Mouse (Mus musculus) limb, embryonic 14.5 days (tissue): ENCODE data around the gene Atxn1. TPM values are rescaled to one million over a fixed set of nuclear protein-coding genes. Genes with fewer than 3 reads are reported as not detected.

ENCODE experiments used
- ATAC-seq: fragments of 200-750 bp; cut with Nextera tagmentation; 2 replicates; pipeline ENCODE4 v1.8.0; 2017; ENCODE audit warnings: low read depth, moderate number of reproducible peaks, moderate TSS enrichment; ENCODE audit not compliant: low FRiP score
- DNase-seq: peaks from one replicate; pipeline ENCODE4 v3.0.0-alpha.2; 2015; ENCODE audit warnings: low spot score
- H3K27ac ChIP-seq: fragments of 300-500 bp; sonication (generic); replicated peaks from 2 replicates; pipeline ENCODE4 v1.5.1; 2014; ENCODE audit warnings: low read depth, mild to moderate bottlenecking, low read length, moderate library complexity, mixed read lengths
- H3K27me3 ChIP-seq: fragments of 300-500 bp; sonication (generic); 2 replicates; pipeline ENCODE4 v1.6.1; 2014; ENCODE audit warnings: low read length, mixed read lengths; ENCODE audit not compliant: control insufficient read depth, insufficient read depth
- H3K36me3 ChIP-seq: fragments of 300-500 bp; sonication (generic); 2 replicates; pipeline ENCODE4 v1.6.1; 2014; ENCODE audit warnings: mild to moderate bottlenecking, low read length, moderate library complexity, mixed read lengths; ENCODE audit not compliant: control insufficient read depth, insufficient read depth
- H3K4me1 ChIP-seq: fragments of 300-500 bp; sonication (generic); 2 replicates; pipeline ENCODE4 v1.6.1; 2014; ENCODE audit warnings: antibody characterized with exemption, low read length, mixed read lengths; ENCODE audit not compliant: control insufficient read depth, insufficient read depth
- H3K4me2 ChIP-seq: fragments of 300-500 bp; sonication (generic); replicated peaks from 2 replicates; pipeline ENCODE4 v1.6.1; 2014; ENCODE audit warnings: low read depth, mild to moderate bottlenecking, low read length, moderate library complexity; ENCODE audit not compliant: severe bottlenecking
- H3K4me3 ChIP-seq: fragments of 300-500 bp; sonication (generic); replicated peaks from 2 replicates; pipeline ENCODE4 v1.5.1; 2014; ENCODE audit warnings: low read length
- H3K9ac ChIP-seq: fragments of 300-500 bp; sonication (generic); 2 replicates; pipeline ENCODE4 v1.6.1; 2014; ENCODE audit warnings: mild to moderate bottlenecking, low read depth, low read length, moderate library complexity; ENCODE audit not compliant: severe bottlenecking
- H3K9me3 ChIP-seq: fragments of 300-500 bp; sonication (generic); 2 replicates; pipeline ENCODE4 v1.6.1; 2016; ENCODE audit warnings: low read length; ENCODE audit not compliant: control insufficient read depth
- POLR2A ChIP-seq: fragments of 200-500 bp; IDR thresholded peaks from 2 replicates; pipeline ENCODE4 v1.8.0; 2012; ENCODE audit warnings: inconsistent platforms, mild to moderate bottlenecking, moderate library complexity, borderline replicate concordance; ENCODE audit not compliant: insufficient read depth, insufficient read length; ENCODE audit errors: extremely low read depth
- WGBS: fragments of 180-500 bp; shearing (Covaris S2); extraction: QIAGEN DNeasy Blood & Tissue Kit; methylation state at CpG from one replicate; pipeline ENCODE4 v1.1.7; 2014; 5-methylcytosine and 5-hydroxymethylcytosine counted together
- polyA plus RNA-seq, 2 experiments: library from polyadenylated mRNA; depleted of rRNA in 1 of 2; stranded (reverse) in 1 of 2; unstranded in 1 of 2; fragments of >200 nt; fragmentation: Nextera tagmentation in 1 of 2; extraction: Ambion mirVana in 1 of 2; gene quantifications; 2 replicates each; pipeline versions ENCODE4 v1.2.1 to v1.2.3; 2012 to 2014

Gene Atxn1
- polyA plus RNA-seq, 2 experiments, result 3.3 to 5.3 TPM

GRCm38 (mm10) chr13:45872966-45873365 is 91.8 kb downstream of the Atxn1 start:
- no peaks in the 10 kb centered on the region for H3K9me3 ChIP-seq
- H3K9ac ChIP-seq, result no peak overlapping the region
- H3K4me3 ChIP-seq, result no peak overlapping the region
- no peak for DNase-seq
- H3K36me3 ChIP-seq, result 0 out of 2 replicates have a peak, but pooled peaks cover 5% of the 10 kb centered on the region
- H3K4me1 ChIP-seq, result no peaks in the 10 kb centered on the region; the same call in 1 of the 2 replicates
- H3K27ac ChIP-seq, result no peak overlapping the region
- no peak for ATAC-seq
- WGBS, result 89% methylated on average over 7 of the region's 7 CpGs
- TF ChIP-seq POLR2A, result no peak
- no peaks in the 10 kb centered on the region for H3K27me3 ChIP-seq
- no peak overlapping the region for H3K4me2 ChIP-seq

GRCm38 (mm10) chr13:45872041-45872746 is 92.6 kb downstream of the Atxn1 start:
- Histone ChIP-seq H3K9ac (no peak overlapping the region), H3K9me3 (no peaks in the 10 kb centered on the region), H3K36me3 (0 out of 2 replicates have a peak, but pooled peaks cover 5% of the 10 kb centered on the region), H3K4me1 (no peaks in the 10 kb centered on the region; the same call in 1 of the 2 replicates), H3K4me2 (no peak overlapping the region), H3K27ac (no peak overlapping the region), H3K4me3 (no peak overlapping the region), H3K27me3 (no peaks in the 10 kb centered on the region)
- DNase-seq (no peak), ATAC-seq (no peak)
- TF ChIP-seq POLR2A, result no peak
- WGBS, result 69% methylated on average over 14 of the region's 14 CpGs

- TF ChIP-seq POLR2A, result no peak
- Histone ChIP-seq H3K9me3 (no peaks in the 10 kb centered on the region), H3K4me2 (no peak overlapping the region), H3K27me3 (no peaks in the 10 kb centered on the region), H3K9ac (no peak overlapping the region), H3K4me1 (no peaks in the 10 kb centered on the region; the same call in 1 of the 2 replicates), H3K36me3 (0 out of 2 replicates have a peak, but pooled peaks cover 5% of the 10 kb centered on the region), H3K27ac (no peak overlapping the region), H3K4me3 (no peak overlapping the region)
- DNase-seq, result no peak
- ATAC-seq, result no peak
- 37% methylated on average over 7 of the region's 7 CpGs for whole genome bisulfite sequencing
These were observed 93.3 kb downstream of the Atxn1 start for GRCm38 (mm10) chr13:45871554-45871953.

- H3K9me3 ChIP-seq, result no peaks in the 10 kb centered on the region
- H3K27ac ChIP-seq, result no peak overlapping the region
- no peaks in the 10 kb centered on the region for H3K27me3 ChIP-seq
- H3K36me3 ChIP-seq, result no peaks in the 10 kb centered on the region
- H3K9ac ChIP-seq, result no peak overlapping the region
- H3K4me2 ChIP-seq, result no peak overlapping the region
- no peak for ATAC-seq
- TF ChIP-seq POLR2A, result no peak
- no peaks in the 10 kb centered on the region; the same call in 1 of the 2 replicates for H3K4me1 ChIP-seq
- H3K4me3 ChIP-seq, result no peak overlapping the region
- WGBS, result 80% methylated on average over 8 of the region's 8 CpGs
- no peak for DNase-seq
These were observed 95.9 kb downstream of the Atxn1 start for GRCm38 (mm10) chr13:45868886-45869285.

- WGBS, result 71% methylated on average over 14 of the region's 14 CpGs
- DNase-seq, result no peak
- no peak for ATAC-seq
These were observed 97.5 kb downstream of the Atxn1 start for GRCm38 (mm10) chr13:45867273-45867672.

More at GRCm38 (mm10) chr13:45867273-45867672, 97.5 kb downstream of the Atxn1 start:
- Histone ChIP-seq H3K27me3 (no peaks in the 10 kb centered on the region), H3K27ac (no peak overlapping the region), H3K9me3 (no peaks in the 10 kb centered on the region), H3K4me1 (no peaks in the 10 kb centered on the region; the same call in 1 of the 2 replicates), H3K4me3 (no peak overlapping the region), H3K9ac (no peak overlapping the region), H3K4me2 (no peak overlapping the region), H3K36me3 (no peaks in the 10 kb centered on the region)
- TF ChIP-seq POLR2A, result no peak
